Mouse (Mus musculus) urinary bladder, adult 2 months (tissue): ENCODE data around the gene Gm5157. TPM values are rescaled to one million over a fixed set of nuclear protein-coding genes. Genes with fewer than 3 reads are reported as not detected.
"Not testable (repeated sequence)": the region's sequence is repeated elsewhere in the genome, so short reads cannot be mapped to it uniquely, and the experiment has no call there.

ENCODE experiments used
- DNase-seq: peaks from one replicate; pipeline ENCODE4 v3.0.0; 2022; ENCODE audit warnings: low spot score
- polyA plus RNA-seq: library from polyadenylated mRNA; depleted of rRNA; stranded (reverse); fragments of >200 nt; gene quantifications from 2 replicates; pipeline ENCODE4 v1.2.3, GENCODE M21; 2012; rRNA removed

Gene Gm5157
- polyA plus RNA-seq = not detected in 2 replicates

DNA sequence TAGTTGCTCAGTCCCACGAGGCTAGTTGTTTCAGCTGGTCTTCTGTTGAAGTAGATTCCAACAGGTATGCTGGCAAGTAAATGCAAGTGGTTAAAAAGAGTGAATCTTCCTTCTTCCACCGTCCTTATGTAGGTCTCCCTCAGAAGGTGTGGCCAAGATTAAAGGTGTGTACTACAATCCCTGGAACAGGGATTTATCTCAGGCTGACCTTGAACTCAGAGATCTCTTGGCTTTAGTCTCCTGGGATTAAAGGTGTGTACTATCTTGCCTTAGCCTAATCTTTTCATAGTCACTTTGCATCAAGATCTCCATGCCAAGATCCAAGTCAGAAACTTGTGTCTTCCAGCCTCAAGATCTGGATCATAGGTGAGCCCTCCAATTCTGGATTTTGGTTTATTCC is at the start of gene Gm5157:
Gene Gm5157, minus strand, starts transcription at position 101 of the 400 bp plus-strand sequence.
- DNase-seq = not testable (repeated sequence)

GRCm38 (mm10) chr7:21161885-21162284 is 28.3 kb downstream of the Gm5157 start, which contains the start of gene Vmn1r123:
Gene Vmn1r123, plus strand, starts transcription at chr7:21162185.
- not testable (repeated sequence) for DNase-seq

Other genes with a start within 250 kb of the Gm5157 start
- not detected in 2 replicates for gene Vmn1r119, start 178.0 kb downstream of the Gm5157 start, polyA plus RNA-seq
- gene Vmn1r120, start 136.6 kb downstream of the Gm5157 start, polyA plus RNA-seq = not detected in 2 replicates
- gene Vmn1r121, start 91.9 kb downstream of the Gm5157 start, polyA plus RNA-seq = not detected in 2 replicates
- gene Vmn1r122, start 56.3 kb downstream of the Gm5157 start, polyA plus RNA-seq = not detected in 2 replicates
- gene Vmn1r123, start 28.2 kb downstream of the Gm5157 start, polyA plus RNA-seq = not detected in 2 replicates
- not detected in 2 replicates for gene Vmn1r124, start 70.2 kb upstream of the Gm5157 start, polyA plus RNA-seq
- gene Vmn1r125, start 81.8 kb upstream of the Gm5157 start, polyA plus RNA-seq = not detected in 2 replicates
- not detected in 2 replicates for gene Vmn1r126, start 111.0 kb upstream of the Gm5157 start, polyA plus RNA-seq
- gene Vmn1r127, start 129.4 kb upstream of the Gm5157 start, polyA plus RNA-seq = not detected in 2 replicates
- gene Vmn1r128, start 158.9 kb upstream of the Gm5157 start, polyA plus RNA-seq = not detected in 2 replicates
- gene Vmn1r129, start 170.9 kb upstream of the Gm5157 start, polyA plus RNA-seq = not detected in 2 replicates
- not detected in 2 replicates for gene Gm6882, start 242.3 kb upstream of the Gm5157 start, polyA plus RNA-seq